Mouse (Mus musculus): Measurements from ENCODE around the gene Abcf1.

Abcf1 gene

DNA sequence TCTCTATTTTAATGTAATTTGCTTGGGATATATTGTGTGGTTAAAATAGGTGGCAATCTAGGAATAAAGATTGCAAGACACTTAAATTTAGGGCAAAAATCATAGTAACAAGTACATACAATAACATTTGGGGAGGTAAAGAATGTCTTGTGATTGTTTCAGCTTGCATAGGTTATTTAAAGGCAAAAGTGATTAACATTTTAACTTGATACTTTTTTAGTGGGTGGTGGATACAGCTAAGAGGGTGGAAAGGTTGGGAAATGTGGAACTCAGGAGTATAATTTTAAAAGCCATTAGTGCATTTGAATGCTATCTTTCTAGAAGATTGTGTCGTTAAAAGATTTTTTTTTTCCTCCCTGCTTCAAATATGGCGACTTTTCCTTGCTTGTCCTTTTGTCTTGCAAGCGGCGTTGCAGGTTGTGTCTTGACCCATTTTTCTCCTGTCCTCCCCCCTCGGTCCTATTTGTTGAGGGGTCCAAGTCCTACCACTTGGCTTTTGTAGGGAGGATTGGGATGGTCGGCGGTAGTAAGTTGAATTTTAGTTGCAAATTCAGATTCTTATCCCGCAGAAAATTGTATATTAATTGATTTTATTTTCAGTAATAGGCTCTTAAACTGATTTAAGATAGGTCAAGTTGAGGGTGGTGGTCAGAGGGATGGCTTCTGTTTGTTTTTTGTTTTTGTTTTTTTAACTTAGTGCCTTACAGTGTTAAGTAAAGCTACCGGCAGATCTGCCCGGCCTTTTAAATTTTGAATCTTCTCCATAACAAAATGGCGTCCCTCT, 51.1 kb downstream of the Abcf1 start:
- peak; percentile 76 for DNase-seq

DNA sequence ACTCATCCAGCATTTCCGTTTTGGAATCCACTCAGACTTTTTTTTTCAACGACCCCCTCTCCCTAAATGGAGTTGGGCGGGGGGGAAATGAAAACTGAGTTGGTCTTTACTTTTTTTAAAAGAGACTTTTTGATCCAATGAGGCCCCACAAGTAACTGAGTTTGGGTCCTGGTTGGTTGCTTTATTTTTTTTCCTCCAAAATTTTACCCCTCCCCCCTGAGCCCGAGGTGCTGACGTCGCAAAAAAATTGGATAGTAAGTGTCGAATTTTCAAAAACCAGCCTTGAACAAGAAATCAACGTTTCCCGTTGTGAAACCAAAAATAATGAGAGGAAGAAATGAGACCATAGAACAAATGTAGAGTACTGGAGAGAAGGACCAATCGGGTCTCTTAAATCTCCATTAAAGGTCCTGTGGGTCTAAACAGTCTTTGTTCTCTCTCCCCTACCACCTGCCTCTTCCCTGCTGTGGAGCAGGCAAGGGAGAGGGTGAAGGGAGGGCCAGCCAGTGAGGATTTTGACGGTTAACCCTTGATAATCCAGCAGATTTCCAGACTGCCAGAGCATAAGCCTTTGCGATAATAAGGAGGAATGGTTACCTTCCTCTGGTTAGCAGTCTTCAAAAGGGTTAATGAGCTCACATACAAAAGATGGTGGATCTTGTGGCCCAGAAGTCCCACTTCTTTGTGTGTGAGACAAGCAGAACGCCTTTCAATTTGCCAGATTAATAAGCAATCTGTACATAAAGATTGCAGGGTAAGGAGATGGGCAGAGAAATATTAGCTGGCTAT, 51.9 kb downstream of the Abcf1 start:
- DNase-seq, result peak; percentile 88

DNA sequence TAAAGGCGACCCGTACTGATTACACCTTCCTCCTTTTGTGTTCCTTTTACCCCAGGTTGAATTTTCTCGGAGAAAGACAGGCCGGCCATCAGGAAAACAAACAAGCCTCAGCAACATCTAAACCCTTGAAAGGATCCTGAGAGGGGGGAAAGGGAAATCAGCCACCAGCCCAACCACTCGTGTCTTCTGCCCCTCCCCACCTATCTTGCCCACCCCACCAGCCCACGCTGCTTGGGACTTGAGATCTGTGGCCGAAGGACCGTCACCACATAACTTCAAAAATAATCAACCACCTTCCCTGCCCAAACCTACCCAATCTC, 52.5 kb downstream of the Abcf1 start:
- DNase-seq, result no peak

DNA sequence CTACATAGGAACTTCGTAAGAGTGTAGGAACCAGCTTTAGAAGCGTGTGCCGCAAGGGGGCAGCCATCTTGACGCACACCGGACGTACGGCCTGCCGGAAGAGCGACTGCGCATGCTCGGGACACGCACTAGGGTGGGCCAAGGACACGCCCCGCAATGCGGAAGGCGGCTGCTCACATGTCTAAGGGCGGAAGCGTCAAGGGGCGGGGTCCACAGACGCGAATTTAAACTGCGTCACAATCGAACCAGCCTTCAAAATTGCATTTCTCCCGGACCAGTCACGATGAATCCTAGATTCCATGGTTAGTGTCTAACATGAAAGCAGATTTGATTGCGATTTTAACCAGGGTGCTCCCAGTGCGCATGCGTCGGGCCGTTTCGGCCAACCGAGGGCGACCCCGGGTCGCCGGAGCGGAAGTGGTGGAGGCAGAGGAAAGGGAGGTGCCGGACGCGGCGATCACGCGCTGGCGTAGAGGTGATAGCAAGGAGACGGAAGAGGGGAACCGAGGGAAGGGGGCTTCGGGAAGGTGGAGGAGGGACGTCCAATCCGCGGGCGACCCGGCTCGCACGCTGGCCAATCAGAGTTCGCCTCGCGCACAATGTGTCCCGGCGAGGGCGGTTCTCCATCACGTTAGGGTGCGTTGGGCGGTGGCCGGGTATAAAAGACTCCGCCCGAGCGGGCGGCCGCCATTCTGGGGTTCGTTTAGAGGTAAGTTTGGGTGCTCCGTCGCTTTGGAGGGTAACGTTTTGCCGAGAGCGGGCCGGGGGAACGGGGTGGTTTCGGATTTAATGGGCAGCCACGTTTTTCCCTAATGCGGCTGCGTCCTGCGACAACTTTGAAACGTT, 53.0 kb downstream of the Abcf1 start, which contains the start of the genes Mrps18b and Ppp1r10:
Gene Mrps18b, minus strand, starts transcription at position 93 of the 846 bp plus-strand sequence.
Gene Ppp1r10, plus strand, starts transcription at position 138 of the 846 bp plus-strand sequence.
- peak; percentile 100 for DNase-seq

DNA sequence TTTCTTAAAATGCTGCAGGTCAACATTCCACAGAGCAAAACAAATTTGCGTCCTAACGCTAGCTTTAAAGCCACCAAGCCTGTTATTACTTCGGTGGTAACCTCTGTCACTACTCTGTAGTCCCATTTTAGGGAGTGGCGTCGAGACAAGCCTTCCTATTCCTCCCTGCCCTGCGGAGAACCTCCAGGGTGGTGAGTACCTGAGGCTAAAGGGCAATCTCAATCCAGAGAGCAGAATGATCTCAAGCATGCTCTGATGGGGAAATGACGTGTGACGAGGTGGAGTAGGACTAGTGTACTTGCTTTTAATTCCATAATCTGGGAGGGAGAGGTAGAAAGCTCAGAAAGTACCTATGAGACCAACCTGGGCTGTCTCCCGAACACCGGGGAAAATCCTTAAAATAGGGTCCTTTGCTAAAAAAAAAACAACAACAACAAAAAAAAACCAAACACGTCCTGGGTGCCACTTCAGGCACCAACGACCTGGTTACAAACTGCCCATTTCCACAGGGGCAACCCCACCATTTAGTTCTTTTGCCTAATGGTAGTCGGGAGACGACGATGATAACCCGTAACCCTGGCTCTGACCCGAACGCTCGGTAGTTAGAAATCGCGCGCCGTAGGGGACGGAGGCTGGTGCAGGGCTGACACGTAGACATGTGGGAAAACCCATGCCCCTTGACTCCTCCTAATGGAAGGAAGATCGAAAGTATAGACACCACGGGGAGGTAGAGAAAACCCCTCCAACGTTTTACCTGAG, 53.8 kb downstream of the Abcf1 start:
- peak; percentile 69 for DNase-seq

DNA sequence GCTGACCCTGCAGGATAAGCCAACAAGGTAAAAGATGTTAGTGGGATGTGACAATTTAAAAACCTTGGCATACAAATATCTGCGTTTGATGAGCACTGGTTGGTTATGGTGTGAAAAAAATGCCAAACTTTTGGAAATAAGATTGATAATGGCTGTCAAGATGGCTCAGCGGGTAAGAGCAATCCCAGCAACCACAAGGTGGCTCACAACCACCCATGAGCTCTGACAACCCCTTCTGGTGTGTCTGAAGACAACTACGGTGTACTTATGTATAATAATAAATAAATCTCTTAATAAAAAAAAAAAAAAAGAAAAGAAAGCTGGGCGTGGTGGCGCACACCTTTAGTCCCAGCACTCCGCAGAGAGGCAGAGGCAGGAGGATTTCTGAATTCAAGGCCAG, 54.6 kb downstream of the Abcf1 start:
- DNase-seq, result peak; percentile 52

DNA sequence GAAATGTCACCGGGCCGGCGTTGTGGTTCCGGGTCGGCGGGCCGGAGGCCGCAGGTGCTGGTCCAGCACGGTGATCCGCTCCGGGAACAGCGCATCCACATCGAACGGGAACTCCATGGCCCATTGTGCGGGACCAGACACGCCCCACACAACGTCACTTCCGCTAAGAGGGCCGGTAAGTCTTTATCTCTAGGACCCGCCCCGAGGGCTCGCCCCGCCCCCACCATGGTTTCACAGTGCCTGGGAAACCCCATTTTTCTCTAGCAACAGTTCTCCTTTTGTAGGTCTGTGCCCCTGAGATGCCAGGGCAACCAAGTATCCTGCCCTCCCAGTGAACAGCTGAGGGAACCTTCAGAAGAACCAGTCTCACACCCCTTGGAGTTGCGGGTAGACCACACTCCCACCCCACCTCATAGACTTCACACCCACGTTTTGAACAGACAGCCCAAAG, 59.6 kb downstream of the Abcf1 start, which contains the start of gene Atat1:
Gene Atat1, minus strand, starts transcription at position 157 of the 451 bp plus-strand sequence.
- peak; percentile 91 for DNase-seq

DNA sequence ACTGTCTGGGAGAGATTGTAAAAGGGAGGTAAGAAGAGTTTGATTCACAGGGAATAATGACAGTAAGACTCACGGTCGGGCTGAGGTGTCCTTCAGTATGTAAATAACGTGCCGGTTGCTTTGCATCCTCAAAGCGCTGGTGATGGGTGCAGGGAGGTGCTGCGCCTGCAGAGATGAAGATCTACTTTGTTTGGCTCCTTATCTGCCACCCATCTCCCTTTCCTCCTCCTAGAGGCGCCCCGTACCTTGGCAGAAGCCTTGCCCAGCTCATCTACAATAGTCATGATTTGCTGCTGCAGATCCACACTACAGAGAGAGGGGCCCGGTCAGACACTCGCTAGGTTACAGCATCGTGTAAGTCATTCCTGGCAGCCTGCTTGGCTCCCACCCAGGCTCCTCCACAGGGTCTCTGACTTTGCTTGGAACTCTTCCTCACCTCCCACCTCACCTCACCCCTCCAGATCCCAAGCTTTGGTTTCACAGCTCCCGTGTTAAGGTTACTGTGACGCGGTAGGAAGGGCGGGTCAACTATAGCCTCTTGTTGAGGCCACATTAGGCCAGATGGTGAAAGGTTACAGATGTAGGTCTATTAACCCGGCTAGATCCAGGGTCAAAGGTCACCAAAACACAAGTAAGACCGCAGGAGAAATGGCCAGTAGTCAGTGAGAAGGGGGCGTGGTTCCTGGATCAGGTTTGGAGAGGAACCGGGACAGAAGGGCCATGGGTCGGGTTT, 60.2 kb downstream of the Abcf1 start:
- no peak for DNase-seq

DNA sequence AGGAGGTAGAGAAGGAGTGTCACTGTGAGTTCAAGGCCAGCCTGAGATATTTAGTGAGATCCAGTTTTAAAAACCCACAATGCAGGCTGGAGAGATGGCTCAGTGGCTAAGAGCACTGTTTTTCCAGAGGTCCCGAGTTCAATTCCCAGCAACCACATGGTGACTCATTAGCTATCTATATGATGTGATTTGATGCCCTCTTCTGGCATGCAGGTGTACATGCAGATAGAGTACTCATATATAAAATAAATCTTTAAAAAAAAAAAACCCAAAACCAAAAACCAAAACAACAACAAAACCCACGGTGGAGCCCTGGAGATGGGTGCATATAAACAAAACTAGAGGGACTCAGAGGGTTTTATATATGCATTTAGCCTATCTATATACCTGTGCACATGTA, 62.0 kb downstream of the Abcf1 start:
- DNase-seq, result no peak
